Mouse (Mus musculus) gastrocnemius, adult 2 months (tissue): Measurements from ENCODE around the gene Lrrc75a. TPM values are rescaled to one million over a fixed set of nuclear protein-coding genes. Genes with fewer than 3 reads are reported as not detected.
A peak's percentile ranks its signal among the peaks of the same experiment; 100 is the strongest.

Source experiments
- DNase-seq: peaks from one replicate; pipeline ENCODE4 v3.0.0; 2022
- H3K27ac ChIP-seq: fragments of 200-600 bp; 2 replicates; pipeline ENCODE4 v1.8.1; 2022; ENCODE audit warnings: mild to moderate bottlenecking
- H3K4me3 ChIP-seq: fragments of 200-600 bp; 2 replicates; pipeline ENCODE4 v1.8.1; 2022; ENCODE audit warnings: mild to moderate bottlenecking, moderate library complexity
- CTCF ChIP-seq: fragments of 200-600 bp; IDR thresholded peaks from 2 replicates; pipeline ENCODE4 v1.8.1; 2022; ENCODE audit warnings: antibody characterized with exemption, mild to moderate bottlenecking, moderate library complexity
- intact Hi-C: fragments of 180-260 bp; cut with DNase I; formaldehyde crosslinking; loops from one replicate; pipeline ENCODE4 v1.15.1; 2025
- total RNA-seq, 2 experiments: library from RNA; stranded (reverse); gene quantifications; 2 replicates each; pipeline ENCODE4 v1.2.3; 2021

Gene Lrrc75a
- total RNA-seq, 2 experiments from 2014 or later: 3.2 to 5.6 TPM

- peak overlapping the region; percentile 73 for H3K27ac ChIP-seq
- intact Hi-C loops: no loop called here
- TF ChIP-seq CTCF: no peak
- peak; percentile 41 for DNase-seq
- H3K4me3 ChIP-seq: no peak overlapping the region
Measured at GRCm38 (mm10) chr11:62629352-62630224, 18.7 kb downstream of the Lrrc75a start.

DNA sequence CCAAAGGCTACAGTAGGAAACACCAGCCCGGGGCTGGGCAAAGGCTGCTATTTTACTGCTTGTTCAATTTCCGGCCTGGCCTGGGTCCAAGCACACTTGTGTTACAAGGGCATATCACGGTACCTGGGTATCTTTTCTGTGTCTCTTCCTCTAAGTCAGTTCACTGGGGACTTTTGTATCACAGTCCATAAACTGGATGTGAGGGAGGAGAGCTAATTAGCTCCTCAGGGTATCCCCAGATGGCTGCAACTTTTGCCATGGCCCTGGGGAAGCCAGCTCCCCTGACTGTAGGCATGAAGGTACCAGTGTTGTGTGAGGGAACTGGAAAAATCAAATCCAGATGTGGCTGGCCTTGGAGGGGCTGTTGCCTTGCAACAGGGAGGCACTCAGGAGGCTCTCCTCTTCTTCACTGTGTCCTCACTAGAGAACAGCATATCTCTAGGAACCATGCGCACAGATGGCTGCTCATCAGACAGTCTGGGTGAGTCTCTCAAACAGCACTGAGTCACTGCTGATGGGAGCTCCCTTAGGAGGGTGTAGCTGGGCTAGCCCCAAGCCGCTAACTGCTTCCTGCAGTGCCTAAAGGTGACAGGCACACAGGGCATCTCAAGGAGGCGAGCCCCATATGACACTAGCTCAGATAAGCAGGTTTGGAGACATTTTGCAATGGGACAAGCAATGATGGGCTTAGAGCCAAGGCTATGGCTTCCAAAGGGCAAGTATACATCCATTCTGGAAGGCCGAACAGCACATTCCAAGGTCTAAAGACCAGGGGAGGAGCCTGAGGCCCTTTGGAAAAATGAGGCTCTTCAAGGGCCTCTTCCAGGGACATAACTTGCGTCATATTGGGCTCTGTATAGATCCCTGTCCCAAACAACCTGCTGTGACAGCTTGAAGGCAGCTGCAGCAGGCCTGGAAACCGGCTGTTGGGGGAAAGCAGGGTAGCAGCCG, 23.7 kb downstream of the Lrrc75a start:
- no peak for DNase-seq
- intact Hi-C loops: no loop called here

GRCm38 (mm10) chr11:62622850-62623249, 25.5 kb downstream of the Lrrc75a start:
- H3K27ac ChIP-seq: no peak overlapping the region
- intact Hi-C loops: no loop called here
- DNase-seq: no peak
- no peak for TF ChIP-seq CTCF
- H3K4me3 ChIP-seq: no peak overlapping the region

More for the DNA sequence above, 23.7 kb downstream of the Lrrc75a start:
- no peak for TF ChIP-seq CTCF
- H3K27ac ChIP-seq: peak overlapping the region; percentile 63
- no peak overlapping the region for H3K4me3 ChIP-seq

- DNase-seq: no peak
- Histone ChIP-seq H3K27ac (no peak overlapping the region), H3K4me3 (no peak overlapping the region)
- no peak for TF ChIP-seq CTCF
- intact Hi-C loops: no loop called here
Measured at GRCm38 (mm10) chr11:62621586-62622283, 26.6 kb downstream of the Lrrc75a start.

- H3K4me3 ChIP-seq: no peak overlapping the region
- H3K27ac ChIP-seq: no peak overlapping the region
- TF ChIP-seq CTCF: no peak
- no peak for DNase-seq
- intact Hi-C loops: no loop called here
Measured at GRCm38 (mm10) chr11:62621079-62621478, 27.2 kb downstream of the Lrrc75a start.

DNA sequence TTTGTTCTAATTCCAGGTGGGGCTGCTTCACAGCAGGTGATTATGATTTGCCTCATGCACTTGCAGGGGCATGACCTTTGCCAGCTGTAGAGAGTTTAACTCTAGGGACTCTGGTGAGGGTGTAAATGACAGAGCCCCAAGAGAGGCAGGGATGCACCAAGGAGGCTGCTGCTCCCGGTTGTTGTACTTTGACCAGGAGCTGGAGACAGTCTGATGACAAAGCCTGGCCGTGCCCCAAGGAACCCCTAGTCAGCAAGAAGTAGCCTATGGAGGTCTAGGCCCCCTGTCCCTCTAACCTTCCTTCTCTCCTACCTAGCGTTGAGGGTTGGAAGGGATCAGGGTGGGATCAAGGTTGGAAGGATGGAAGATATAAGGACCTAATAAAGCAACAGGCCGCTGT, 32.9 kb downstream of the Lrrc75a start:
- Histone ChIP-seq H3K27ac (no peak overlapping the region), H3K4me3 (no peak overlapping the region)
- intact Hi-C loops: no loop called here
- no peak for TF ChIP-seq CTCF
- DNase-seq: no peak

DNA sequence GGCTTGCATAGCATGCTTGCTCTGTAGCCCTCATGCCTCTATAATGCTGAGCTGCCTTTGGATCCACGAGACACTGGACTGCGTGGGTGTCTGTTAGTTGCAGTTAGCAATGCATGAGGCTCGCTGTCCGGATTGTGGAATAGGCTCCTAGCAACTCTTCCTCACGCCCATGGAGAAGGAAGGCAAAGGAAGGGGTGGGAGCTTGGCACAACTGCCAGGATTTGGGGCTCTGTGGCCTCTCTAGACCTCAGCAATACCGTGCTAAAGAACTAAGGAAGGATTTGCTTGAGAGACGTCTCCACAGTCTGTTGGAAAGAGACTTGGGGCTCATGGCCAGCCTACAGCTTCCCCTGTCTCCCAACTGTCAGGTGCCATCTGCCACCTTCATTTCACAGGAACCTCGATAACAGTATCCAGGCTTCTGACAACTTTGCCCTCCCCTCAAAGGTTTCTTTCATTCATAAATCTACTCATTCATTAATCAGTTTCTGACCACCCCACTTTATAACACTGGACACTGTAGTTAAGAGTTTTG, 33.4 kb downstream of the Lrrc75a start:
- no peak overlapping the region for H3K4me3 ChIP-seq
- DNase-seq: no peak
- intact Hi-C loops: no loop called here
- no peak overlapping the region for H3K27ac ChIP-seq
- TF ChIP-seq CTCF: no peak

DNA sequence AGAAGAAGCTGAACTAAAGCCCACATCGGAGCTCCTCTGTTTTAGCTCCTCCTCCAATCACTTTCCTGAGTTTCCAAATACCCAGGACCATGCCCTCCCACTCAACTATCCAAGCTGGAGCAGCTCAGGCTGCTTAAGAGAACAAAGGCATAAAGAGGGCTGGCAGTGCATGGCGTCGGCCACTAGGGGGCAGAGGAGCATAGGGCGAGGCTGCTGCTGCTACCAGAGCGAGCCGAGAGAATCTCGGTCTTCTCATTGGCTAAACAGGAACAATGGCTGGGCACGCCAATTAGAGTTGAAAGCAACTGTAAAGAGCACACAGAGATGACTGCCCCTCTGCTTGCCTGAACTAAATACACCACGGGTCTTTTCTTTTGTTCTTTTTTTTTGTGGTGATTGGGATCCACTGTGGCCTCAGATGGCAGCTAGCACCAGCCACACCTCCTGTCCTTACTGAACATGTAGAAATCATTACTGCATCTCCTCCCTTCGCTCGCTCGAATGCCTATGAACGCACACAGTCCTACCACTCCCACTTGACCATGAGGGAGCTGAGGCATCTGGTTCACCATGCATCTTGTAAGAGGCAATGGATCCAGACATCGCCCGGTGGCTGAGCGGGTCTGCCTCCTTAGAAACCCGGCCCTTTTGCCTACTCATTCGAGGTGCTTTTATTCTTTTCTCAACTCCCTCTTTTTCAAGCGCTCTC, 34.5 kb downstream of the Lrrc75a start:
- H3K27ac ChIP-seq: no peak overlapping the region
- TF ChIP-seq CTCF: 0 out of 2 replicates have a peak, but pooled peaks have one; percentile 100
- peak overlapping the region; percentile 47 for H3K4me3 ChIP-seq
- intact Hi-C loops: loop anchor here (1.0 kb wide), 2 partner anchors 35 to 61 kb away; no protein-coding TSS in a partner anchor
- peak; percentile 92 for DNase-seq

DNA sequence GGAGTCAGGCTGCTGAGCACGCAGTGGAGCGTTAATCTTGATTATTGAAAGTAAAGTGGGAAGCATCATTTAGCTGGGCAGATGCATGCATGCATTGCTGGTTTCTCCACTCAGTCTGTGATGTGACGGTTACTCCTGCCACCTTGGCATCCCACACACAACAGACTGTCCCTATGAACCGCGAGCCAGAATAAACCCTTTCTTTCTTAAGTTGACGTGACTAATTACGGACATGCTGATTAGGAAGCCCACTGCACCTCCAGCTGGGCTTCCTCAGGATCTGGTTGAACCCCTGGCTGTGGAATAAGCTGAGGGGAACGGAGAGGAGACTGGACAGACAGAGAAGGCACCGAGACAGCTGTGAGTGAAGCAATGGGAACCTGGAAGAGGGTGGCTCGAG, 35.7 kb downstream of the Lrrc75a start:
- TF ChIP-seq CTCF: no peak
- no peak for DNase-seq
- intact Hi-C loops: loop anchor here (1.0 kb wide), 2 partner anchors 37 to 63 kb away; no protein-coding TSS in a partner anchor
- Histone ChIP-seq H3K27ac (no peak overlapping the region), H3K4me3 (no peak overlapping the region)

DNA sequence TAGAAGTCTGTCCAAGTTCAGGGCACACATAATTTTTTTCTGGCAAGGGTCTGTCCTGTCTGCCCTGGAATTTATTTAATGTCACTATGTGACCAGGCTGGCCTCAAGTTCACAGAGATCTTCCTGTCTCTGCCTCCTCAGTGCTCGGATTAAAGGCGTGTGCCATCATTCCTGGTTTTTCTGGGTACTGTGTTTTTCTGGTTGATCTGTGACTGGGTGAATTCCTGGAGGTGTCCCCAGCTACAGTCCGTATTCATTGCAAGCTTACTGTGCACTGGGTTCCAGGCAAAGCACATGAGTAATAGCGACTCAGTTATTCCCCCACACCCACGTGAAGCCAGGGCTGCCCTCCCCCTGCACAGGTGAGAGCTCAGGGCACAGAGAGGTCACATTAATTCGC, 38.0 kb downstream of the Lrrc75a start:
- Histone ChIP-seq H3K27ac (no peak overlapping the region), H3K4me3 (no peak overlapping the region)
- TF ChIP-seq CTCF: no peak
- intact Hi-C loops: no loop called here
- DNase-seq: no peak

DNA sequence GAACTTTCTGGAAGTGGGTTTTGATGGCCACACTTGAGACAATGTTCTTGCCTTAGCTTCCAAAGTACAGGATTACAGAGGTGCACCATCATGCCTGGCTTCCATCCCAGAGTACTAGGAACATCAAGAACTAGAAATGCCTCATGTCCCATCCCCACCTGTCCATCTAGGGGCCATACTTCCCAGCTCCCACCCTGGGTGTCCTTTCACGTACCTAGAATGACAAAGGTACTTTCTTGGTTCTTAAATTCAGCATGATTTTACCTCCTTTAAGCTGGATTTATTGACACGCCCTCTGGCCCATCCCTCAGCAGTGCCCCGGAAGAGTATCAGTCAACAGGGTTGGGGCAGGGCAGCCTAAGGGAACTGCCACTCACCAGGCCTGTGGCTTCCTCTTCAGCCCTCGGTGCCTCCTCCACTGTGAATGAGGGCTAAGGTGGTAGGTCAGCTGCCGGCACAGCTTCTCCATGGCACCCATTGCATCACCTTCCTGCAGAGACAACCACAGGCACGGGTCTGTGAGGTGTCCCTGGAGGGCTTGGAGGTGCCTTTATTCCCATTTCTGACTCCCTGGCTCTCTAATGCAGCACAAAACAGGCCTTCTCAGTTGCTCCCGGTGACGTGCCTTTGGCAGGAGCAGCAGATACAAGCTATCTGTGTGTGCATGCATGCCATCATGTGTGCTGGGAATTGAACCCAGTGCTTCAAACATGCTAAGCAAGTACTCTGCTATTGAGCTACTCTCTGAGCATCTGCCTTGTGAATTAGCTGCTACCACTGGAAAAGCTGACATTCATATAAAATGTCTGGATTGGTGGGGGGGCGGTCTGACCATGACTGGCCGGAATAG, 39.3 kb downstream of the Lrrc75a start:
- TF ChIP-seq CTCF: no peak
- Histone ChIP-seq H3K4me3 (no peak overlapping the region), H3K27ac (no peak overlapping the region)
- no peak for DNase-seq
- intact Hi-C loops: no loop called here
